Mouse (Mus musculus) naive thymus-derived CD4-positive, alpha-beta T cell, adult 2 months (primary cell): Measurements from ENCODE around the gene Fkbp5.
A peak's percentile ranks its signal among the peaks of the same experiment; 100 is the strongest.
"Not testable (repeated sequence)": the region's sequence is repeated elsewhere in the genome, so short reads cannot be mapped to it uniquely, and the experiment has no call there.

ENCODE experiments used
- DNase-seq: peaks from one replicate; pipeline ENCODE4 v3.0.0-alpha.2; 2011; ENCODE audit warnings: low read depth

Gene Fkbp5

GRCm38 (mm10) chr17:28419636-28420035 lies 97.7 kb downstream of the Fkbp5 start:
- DNase-seq: no peak

DNA sequence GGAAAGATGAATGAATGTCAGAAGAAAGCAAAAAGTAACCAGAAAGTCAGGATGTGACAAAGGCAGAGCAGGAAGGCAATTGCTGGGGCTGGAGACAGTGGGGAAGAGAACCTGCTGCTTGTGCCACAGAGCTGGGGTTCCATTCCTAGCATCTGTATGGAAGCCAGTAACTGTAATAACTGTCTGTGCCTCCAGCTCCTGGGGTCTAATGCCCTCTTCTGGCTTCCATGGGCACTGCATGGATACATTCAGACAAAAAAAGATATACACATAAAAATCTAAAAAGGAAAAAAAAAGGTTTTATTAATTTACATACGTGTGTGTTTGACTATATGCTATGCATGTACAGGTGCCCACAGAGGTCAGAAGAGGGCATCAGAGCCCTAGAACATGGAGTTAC lies 98.4 kb downstream of the Fkbp5 start:
- DNase-seq: no peak

GRCm38 (mm10) chr17:28418481-28418880 lies 98.8 kb downstream of the Fkbp5 start:
- DNase-seq: not testable (repeated sequence)

GRCm38 (mm10) chr17:28417771-28418170 lies 99.6 kb downstream of the Fkbp5 start:
- peak; percentile 59 for DNase-seq

- no peak for DNase-seq
These were observed 102.1 kb downstream of the Fkbp5 start for GRCm38 (mm10) chr17:28415271-28415670.

DNA sequence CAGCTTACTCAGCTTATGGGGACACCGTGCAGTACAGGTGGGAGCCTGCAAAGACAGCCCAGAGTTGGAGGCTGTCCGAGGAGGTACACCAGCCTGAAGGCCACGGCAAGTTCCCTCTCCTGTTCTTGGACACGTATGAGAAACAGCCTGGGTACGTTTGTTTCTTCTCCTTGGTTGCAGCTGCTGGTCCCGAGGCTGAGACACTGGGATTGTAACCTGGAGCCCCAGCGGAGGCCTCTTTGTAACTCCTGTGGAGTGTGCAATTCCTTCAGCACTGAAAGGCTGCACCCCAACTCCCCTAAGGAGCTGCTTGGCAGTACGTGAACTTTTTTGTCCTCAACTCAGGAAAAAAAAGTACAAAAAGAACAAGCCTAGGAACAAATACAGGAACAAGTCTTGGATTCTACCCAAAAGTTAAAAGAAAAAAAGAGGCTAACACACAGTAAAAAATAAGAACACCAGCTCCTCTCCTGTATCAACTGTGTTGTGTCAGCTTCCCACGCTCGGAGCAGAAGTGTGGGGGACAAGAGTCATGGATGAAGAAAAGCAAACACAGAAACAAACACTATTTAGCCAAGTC lies 105.9 kb downstream of the Fkbp5 start:
- DNase-seq: no peak

DNA sequence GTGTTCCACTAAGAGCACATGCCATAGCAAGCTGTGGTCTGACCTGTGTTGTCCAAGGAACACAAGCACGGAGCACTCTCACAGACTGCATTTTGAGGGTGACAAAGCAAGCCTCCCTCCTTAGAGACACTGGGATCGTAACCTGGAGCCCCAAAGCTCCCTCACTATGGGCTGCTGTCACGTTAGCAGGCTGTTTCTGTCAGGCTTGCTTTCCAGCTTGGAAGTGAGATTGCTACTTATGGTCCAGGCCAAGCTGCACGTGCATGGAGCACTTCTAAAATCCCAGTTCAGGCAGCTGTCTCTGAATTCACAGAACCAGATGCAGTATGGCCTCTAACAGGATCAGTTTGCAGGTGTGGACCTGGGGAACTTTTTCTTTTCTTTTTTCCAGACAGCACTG lies 106.6 kb downstream of the Fkbp5 start:
- no peak for DNase-seq

GRCm38 (mm10) chr17:28408251-28408918 lies 108.9 kb downstream of the Fkbp5 start:
- DNase-seq: no peak

- peak; percentile 94 for DNase-seq
These were observed 109.7 kb downstream of the Fkbp5 start for GRCm38 (mm10) chr17:28407418-28408250.

GRCm38 (mm10) chr17:28406471-28406870 lies 110.9 kb downstream of the Fkbp5 start:
- DNase-seq: no peak

DNA sequence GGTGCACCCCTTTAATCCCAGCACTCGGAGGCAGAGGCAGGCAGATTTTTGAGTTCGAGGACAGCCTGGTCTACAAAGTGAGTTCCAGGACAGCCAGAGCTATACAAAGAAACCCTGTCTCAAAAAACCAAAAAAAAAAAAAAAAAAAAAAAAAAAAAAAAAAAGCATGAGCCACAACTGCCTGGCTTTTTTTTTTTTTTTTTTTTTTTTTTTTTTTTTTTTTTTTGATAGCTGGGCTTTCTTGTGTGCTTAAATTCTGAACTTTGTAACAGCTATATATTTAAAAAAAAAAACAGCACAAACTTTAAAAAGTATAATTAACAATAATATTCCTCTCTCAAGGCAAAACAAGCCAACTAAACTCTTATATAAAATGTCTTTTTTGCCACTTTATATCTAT lies 112.6 kb downstream of the Fkbp5 start:
- DNase-seq: not testable (repeated sequence)

DNA sequence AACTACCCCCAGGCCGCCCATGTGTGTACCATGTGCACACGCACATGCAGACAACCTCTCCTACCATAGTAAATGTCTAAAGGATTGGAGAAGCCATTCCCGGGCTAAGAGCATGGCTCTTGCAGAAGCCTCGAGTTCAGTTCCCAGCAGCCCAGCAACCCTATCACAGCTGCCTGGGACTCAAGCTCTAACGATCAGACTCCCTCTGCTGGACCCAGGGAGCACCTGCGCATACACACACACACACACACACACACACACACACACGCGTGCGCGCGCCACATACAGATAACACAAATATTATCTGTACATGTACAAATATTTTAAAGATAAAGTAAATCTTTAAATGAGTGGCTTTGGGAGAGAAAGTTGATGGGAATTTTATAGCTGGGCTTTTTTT lies 113.0 kb downstream of the Fkbp5 start:
- no peak for DNase-seq

DNA sequence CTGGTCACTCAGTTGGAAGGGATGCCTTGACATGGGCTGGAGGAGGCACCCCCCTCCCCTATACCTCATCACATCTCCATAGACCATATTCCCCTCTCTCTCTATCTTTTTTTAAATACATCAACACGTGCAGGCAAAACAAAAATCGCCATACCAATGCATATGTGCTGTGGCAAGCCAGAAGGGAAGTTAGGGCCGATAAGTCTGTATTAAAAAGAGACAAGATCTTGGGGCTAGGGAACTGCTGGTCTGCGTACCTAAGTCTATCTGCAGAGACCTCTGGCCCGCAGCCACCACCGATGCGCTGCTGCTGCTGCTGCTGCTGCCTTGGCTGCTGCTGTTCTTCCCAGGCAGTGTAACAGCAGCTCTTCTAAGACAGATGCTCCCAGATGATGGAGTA lies 122.3 kb downstream of the Fkbp5 start:
- DNase-seq: no peak

- no peak for DNase-seq
These were observed 123.1 kb downstream of the Fkbp5 start for GRCm38 (mm10) chr17:28394051-28394765.

- DNase-seq: no peak
These were observed 125.5 kb downstream of the Fkbp5 start for GRCm38 (mm10) chr17:28391568-28392432.

DNA sequence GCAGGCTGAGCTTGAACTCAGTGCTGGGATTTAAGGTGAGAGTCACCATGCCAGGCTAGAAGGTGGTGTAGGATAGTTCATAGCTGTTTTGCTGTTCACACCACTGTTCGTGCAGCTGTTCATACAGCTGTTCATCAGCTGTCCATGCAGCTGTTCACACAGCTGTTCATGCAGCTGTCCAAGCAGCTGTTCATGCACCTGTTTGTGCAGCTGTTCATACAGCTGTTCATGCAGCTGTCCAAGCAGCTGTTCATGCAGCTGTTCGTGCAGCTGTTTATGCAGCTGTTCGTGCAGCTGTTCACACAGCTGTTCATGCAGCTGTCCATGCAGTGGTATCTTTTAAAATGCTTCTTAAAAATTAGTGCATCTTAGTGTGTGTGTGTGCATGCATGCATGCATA lies 128.8 kb downstream of the Fkbp5 start:
- DNase-seq: no peak

- peak; percentile 91 for DNase-seq
These were observed 131.0 kb downstream of the Fkbp5 start for GRCm38 (mm10) chr17:28386150-28386905.

- DNase-seq: peak; percentile 56
These were observed 133.0 kb downstream of the Fkbp5 start for GRCm38 (mm10) chr17:28384298-28384697.

- DNase-seq: no peak
These were observed 137.1 kb downstream of the Fkbp5 start for GRCm38 (mm10) chr17:28380255-28380654.

- peak; percentile 53 for DNase-seq
These were observed 141.7 kb downstream of the Fkbp5 start for GRCm38 (mm10) chr17:28375592-28376061.

DNA sequence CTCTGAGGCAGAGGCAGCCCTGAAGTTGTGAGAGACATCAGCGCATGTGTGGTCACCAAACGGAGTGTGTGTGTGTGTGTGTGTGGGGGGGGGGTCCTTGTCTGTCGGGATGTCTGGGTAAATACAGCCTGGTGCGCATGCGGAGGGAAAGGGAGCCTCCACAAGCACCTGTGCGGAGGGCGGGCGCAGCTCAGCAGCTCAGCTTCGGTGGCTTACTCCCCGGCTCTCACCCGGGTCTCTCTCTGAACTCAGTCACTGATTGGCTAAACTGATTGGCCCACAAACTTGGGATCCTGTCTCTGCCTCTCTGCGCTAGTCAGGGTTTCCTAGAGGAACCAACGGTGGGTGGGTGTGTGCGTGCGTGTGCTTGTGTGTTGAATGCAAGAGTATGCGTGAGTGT lies 142.8 kb downstream of the Fkbp5 start:
- no peak for DNase-seq
